Mouse (Mus musculus): Measurements from ENCODE around the gene Syt1.

The Syt1 gene

GRCm38 (mm10) chr10:108504128-108504870 is 506.5 kb downstream of the Syt1 start:
- POLR2A ChIA-PET: interaction anchor here in 3 of 4 experiments (0.5 to 1.3 kb wide), 5 partner anchors 11 to 648 kb away, joined by 3 to 4 read pairs (median 3); no protein-coding TSS in a partner anchor
- CTCF ChIA-PET: interaction anchor here in 1 of 4 experiments (0.5 to 0.6 kb wide), 2 partner anchors 199 to 790 kb away, joined by 3 to 4 read pairs; no protein-coding TSS in a partner anchor

DNA sequence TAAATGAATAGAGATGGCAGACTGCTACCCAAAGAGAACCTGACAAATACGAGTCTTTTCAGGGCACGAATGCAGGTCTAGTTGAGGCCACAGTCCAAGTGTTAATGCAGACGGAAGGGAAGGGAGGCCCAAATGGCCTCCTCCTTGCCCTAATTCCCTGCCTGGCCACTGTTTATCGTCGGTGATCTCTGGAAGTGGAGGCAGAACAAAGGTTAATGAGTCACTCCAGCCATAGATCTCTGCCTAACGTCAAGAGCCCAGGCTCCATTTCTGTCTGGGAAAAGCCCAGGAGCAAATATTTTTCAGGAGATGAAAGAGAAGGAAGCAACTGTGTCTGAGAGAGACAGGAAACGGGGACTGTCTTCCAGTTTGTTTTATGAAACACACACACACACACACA is 520.6 kb downstream of the Syt1 start:
- CTCF ChIA-PET: no interaction called here
- POLR2A ChIA-PET: no interaction called here

GRCm38 (mm10) chr10:108483991-108484390 is 526.8 kb downstream of the Syt1 start:
- ChIA-PET CTCF (no interaction called here), POLR2A (no interaction called here)

DNA sequence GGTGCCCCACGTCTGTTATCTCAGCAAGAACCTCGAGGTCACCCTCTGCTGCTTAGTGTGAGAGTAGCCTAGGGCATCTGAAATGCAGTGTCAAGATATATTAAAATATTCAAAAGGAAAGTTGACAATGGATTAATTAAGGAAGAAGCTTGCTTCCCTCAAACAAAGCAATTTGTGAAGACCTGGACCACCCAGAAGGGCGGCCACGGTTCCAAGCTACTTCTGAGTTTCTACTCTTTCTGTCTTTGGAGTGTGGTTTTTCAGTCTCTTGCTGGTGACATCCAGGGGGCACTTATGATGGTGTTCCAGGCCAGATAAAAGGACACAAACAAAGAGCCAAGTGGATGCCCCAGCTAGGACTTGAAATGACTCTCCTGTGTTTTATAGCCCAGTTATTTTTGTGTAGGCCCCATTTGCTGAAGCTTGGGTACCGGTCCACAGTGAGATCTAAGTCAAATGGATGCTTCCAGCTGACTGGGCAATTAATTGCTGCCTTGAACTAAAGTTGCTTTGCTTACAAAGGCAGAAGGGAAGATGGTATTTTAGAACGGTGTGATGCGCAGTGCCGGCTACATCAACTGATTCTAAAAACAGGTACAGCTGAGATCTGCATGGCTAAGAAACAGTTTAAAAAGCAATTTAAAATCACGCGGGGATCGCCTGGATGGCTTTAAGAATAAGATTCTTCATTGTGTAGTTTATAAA is 530.5 kb downstream of the Syt1 start:
- CTCF ChIA-PET: no interaction called here
- POLR2A ChIA-PET: interaction anchor here in 1 of 4 experiments (1.3 to 1.5 kb wide), 2 partner anchors 77 to 182 kb away, joined by 4 to 5 read pairs; no protein-coding TSS in a partner anchor

GRCm38 (mm10) chr10:108470319-108470955 is 540.3 kb downstream of the Syt1 start:
- POLR2A ChIA-PET: no interaction called here
- CTCF ChIA-PET: interaction anchor here in 1 of 4 experiments (0.6 kb wide), 1 partner anchor 1196 kb away, joined by 3 read pairs; no protein-coding TSS in a partner anchor

DNA sequence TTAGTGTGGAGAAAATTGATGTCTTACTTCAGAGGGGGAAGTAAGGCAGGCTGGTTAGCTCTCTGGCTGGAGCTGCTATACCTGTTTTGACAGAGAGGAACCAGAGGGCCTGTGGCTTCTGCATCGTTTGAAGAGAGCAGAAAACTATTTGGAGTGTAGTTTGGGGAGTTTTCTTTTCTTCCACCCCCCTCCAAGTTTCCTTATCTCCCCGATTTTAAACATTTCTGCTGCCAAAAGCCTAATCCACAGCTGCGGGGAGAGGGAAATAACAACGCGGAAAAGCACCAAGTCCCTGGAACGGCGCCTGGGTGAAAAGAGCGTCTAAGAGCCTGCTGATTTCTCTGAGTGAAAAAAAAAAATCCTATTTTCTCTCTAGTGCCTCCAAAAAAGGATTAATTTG is 544.2 kb downstream of the Syt1 start:
- ChIA-PET POLR2A (interaction anchor here in 1 of 4 experiments (1.0 kb wide), 1 partner anchor 10 kb away, joined by 3 read pairs; no protein-coding TSS in a partner anchor), CTCF (interaction anchor here in 1 of 4 experiments (0.8 kb wide), 1 partner anchor 103 kb away, joined by 4 read pairs; no protein-coding TSS in a partner anchor)

GRCm38 (mm10) chr10:108461862-108462261 is 548.9 kb downstream of the Syt1 start:
- POLR2A ChIA-PET: interaction anchor here in 3 of 4 experiments (0.6 to 1.0 kb wide), 3 partner anchors 134 to 163 kb away, joined by 3 to 5 read pairs (median 3); no protein-coding TSS in a partner anchor
- CTCF ChIA-PET: interaction anchor here in 3 of 4 experiments (0.6 to 1.2 kb wide), 6 partner anchors 16 to 606 kb away, joined by 3 to 7 read pairs (median 3); no protein-coding TSS in a partner anchor

DNA sequence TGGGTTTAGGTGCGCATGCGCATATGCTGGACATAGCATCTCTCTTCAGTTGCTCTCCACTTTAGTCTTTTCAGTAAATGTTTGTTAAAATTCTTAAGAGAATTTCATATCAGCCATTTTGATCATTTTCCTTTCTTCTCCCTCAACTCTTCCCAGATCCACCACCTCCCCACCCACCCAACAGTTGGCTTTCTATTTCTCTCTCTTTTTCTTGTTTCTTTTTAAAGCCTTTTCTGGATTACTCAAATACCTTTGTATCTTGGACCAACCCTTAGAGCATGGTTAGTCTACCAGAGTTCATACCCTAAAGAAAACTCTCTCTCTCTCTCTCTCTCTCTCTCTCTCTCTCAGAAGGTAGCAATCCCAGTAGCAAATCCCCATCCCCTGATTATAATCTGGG is 553.7 kb downstream of the Syt1 start:
- ChIA-PET CTCF (interaction anchor here in 1 of 4 experiments (0.7 kb wide), 1 partner anchor 159 kb away, joined by 5 read pairs; no protein-coding TSS in a partner anchor), POLR2A (interaction anchor here in 1 of 4 experiments (1.0 to 1.6 kb wide), 3 partner anchors 10 to 164 kb away, joined by 3 to 11 read pairs (median 6); no protein-coding TSS in a partner anchor)

GRCm38 (mm10) chr10:108455883-108456282 is 554.9 kb downstream of the Syt1 start:
- CTCF ChIA-PET: interaction anchor here in 2 of 4 experiments (0.6 to 1.4 kb wide), 4 partner anchors 10 to 676 kb away, joined by 3 to 7 read pairs (median 4); no protein-coding TSS in a partner anchor
- POLR2A ChIA-PET: interaction anchor here in 2 of 4 experiments (0.6 to 2.4 kb wide), 7 partner anchors 9 to 163 kb away, joined by 3 to 11 read pairs (median 6); no protein-coding TSS in a partner anchor

DNA sequence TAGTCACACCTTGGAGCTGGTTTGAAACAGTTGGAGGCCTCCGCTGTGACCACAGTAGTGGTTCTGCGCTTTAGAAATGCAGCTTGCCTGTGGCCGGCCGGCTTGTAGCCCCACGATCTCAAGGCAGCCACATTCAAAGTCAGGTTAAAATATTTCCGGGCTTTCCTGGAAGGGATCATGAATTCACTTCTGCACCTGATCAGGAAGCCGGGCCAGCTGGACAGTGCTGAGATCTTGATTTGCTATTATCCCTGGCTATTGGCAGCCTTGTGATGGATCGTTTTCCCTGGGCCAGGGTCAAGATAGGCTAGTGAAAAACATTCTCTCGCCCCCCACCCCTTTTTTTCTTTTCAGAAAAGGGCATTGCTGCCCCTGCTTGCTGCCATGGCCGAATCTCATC is 555.6 kb downstream of the Syt1 start:
- ChIA-PET POLR2A (interaction anchor here in 2 of 4 experiments (0.6 to 2.4 kb wide), 13 partner anchors 9 to 163 kb away, joined by 3 to 11 read pairs (median 4); partner anchors contain the start of gene Pawr (in 1 of the 2)), CTCF (interaction anchor here (0.5 to 1.4 kb wide), 7 partner anchors 8 to 157 kb away, joined by 3 to 7 read pairs (median 3); no protein-coding TSS in a partner anchor)

GRCm38 (mm10) chr10:108454691-108455117 is 556.1 kb downstream of the Syt1 start:
- POLR2A ChIA-PET: interaction anchor here in 2 of 4 experiments (0.6 to 2.4 kb wide), 13 partner anchors 9 to 162 kb away, joined by 3 to 11 read pairs (median 4); partner anchors contain the start of gene Pawr (in 1 of the 2)
- CTCF ChIA-PET: interaction anchor here (0.5 to 1.4 kb wide), 8 partner anchors 8 to 156 kb away, joined by 3 to 7 read pairs (median 3); no protein-coding TSS in a partner anchor

- CTCF ChIA-PET: interaction anchor here in 3 of 4 experiments (0.6 to 1.1 kb wide), 3 partner anchors 8 to 283 kb away, joined by 3 read pairs; no protein-coding TSS in a partner anchor
- POLR2A ChIA-PET: interaction anchor here (0.6 to 3.6 kb wide), 9 partner anchors 21 to 288 kb away, joined by 3 to 26 read pairs (median 7); partner anchors contain the start of gene Pawr (in 1 of the 4)
Observed at GRCm38 (mm10) chr10:108453561-108453960, 557.2 kb downstream of the Syt1 start.

GRCm38 (mm10) chr10:108452421-108452820 is 558.4 kb downstream of the Syt1 start:
- CTCF ChIA-PET: no interaction called here
- POLR2A ChIA-PET: interaction anchor here in 3 of 4 experiments (0.6 to 3.6 kb wide), 12 partner anchors 10 to 160 kb away, joined by 3 to 26 read pairs (median 4); partner anchors contain the start of gene Pawr (in 2 of the 3)

DNA sequence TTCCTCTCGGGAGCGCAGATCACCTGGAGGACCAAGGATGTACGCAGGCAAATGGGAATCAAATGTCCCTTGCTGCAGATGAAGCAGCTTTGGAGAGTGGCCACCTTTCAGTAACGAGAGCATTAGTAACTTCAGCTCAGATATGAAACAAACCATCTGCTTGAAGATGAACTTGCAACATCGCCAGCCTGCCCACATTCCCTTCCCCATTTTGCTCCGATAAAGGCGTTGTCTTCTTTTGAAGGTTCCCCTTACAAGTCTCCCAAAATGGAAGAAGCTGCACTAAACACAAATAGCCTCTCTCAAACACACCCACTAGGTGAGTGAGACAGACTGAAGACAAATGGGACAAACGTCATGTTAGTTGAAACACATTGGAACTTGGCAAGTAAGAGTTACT is 559.3 kb downstream of the Syt1 start:
- ChIA-PET CTCF (no interaction called here), POLR2A (interaction anchor here in 2 of 4 experiments (1.0 to 3.6 kb wide), 7 partner anchors 15 to 159 kb away, joined by 3 to 26 read pairs (median 4); partner anchors contain the start of gene Pawr (in 1 of the 2))

- CTCF ChIA-PET: no interaction called here
- POLR2A ChIA-PET: interaction anchor here in 2 of 4 experiments (1.0 to 3.6 kb wide), 4 partner anchors 152 to 164 kb away, joined by 3 to 26 read pairs (median 4); no protein-coding TSS in a partner anchor
Observed at GRCm38 (mm10) chr10:108450401-108450800, 560.4 kb downstream of the Syt1 start.

DNA sequence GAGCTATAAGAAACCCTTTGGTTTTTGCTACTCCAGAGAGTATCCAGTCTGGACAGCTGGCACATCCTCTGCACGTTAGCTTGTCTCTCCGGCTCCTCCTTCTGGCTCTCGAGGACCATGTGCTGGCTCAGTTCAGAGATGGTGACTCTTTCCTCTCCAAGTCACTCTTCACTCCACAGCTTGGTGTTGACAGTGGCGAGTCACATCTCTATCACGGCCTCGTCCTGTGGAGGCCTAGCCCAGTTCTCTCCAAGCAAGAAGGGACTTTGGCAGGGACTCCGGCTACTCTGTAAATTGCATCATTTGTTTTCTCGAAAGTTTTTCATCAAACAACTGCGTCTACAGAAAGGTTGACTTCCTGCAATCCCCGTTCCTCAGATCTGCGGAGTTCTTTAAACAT is 562.4 kb downstream of the Syt1 start:
- ChIA-PET CTCF (no interaction called here), POLR2A (interaction anchor here in 2 of 4 experiments (0.7 to 7.7 kb wide), 7 partner anchors 8 to 317 kb away, joined by 3 to 122 read pairs (median 11); partner anchors contain the start of gene Pawr (in 1 of the 2))

Data from embryonic stem cell, embryonic (primary cell).